Mouse (Mus musculus) liver, embryonic 11.5 days (tissue): ENCODE results near the gene Kctd7. TPM values are rescaled to one million over a fixed set of nuclear protein-coding genes. Genes with fewer than 3 reads are reported as not detected.
A peak's percentile ranks its signal among the peaks of the same experiment; 100 is the strongest.

Experiments
- ATAC-seq: fragments of 200-750 bp; cut with Nextera tagmentation; replicated peaks from 2 replicates; pipeline ENCODE4 v1.8.0; 2017; ENCODE audit warnings: moderate number of reproducible peaks, mild to moderate bottlenecking, moderate TSS enrichment, moderate library complexity; ENCODE audit not compliant: low FRiP score
- DNase-seq: peaks from one replicate; pipeline ENCODE4 v3.0.0-alpha.2; 2017; ENCODE audit warnings: low spot score
- H3K27ac ChIP-seq: fragments of 300-500 bp; sonication (generic); 2 replicates; pipeline ENCODE4 v1.5.1; 2014; ENCODE audit warnings: mild to moderate bottlenecking, low read depth, low read length, control low read depth
- H3K27me3 ChIP-seq: fragments of 300-500 bp; sonication (generic); replicated peaks from 2 replicates; pipeline ENCODE4 v1.6.1; 2014; ENCODE audit warnings: low read length, mixed read lengths; ENCODE audit not compliant: control insufficient read depth, insufficient read depth
- H3K36me3 ChIP-seq: fragments of 300-500 bp; sonication (generic); 2 replicates; pipeline ENCODE4 v1.6.1; 2014; ENCODE audit warnings: mild to moderate bottlenecking, low read length, moderate library complexity, mixed read lengths; ENCODE audit not compliant: control insufficient read depth, insufficient read depth
- H3K4me1 ChIP-seq: fragments of 300-500 bp; sonication (generic); replicated peaks from 2 replicates; pipeline ENCODE4 v1.6.1; 2014; ENCODE audit warnings: low read length, mixed read lengths; ENCODE audit not compliant: control insufficient read depth, insufficient read depth
- H3K4me2 ChIP-seq: fragments of 300-500 bp; sonication (generic); 2 replicates; pipeline ENCODE4 v1.6.1; 2014; ENCODE audit warnings: mild to moderate bottlenecking, control low read depth, moderate library complexity
- H3K4me3 ChIP-seq: fragments of 300-500 bp; sonication (generic); 2 replicates; pipeline ENCODE4 v1.5.1; 2014; ENCODE audit warnings: low read depth, low read length, control low read depth
- H3K9ac ChIP-seq: fragments of 300-500 bp; sonication (generic); 2 replicates; pipeline ENCODE4 v1.6.1; 2014; ENCODE audit warnings: low read depth, low read length, control low read depth
- H3K9me3 ChIP-seq: fragments of 300-500 bp; sonication (generic); 2 replicates; pipeline ENCODE4 v1.6.1; 2016; ENCODE audit warnings: low read length, inconsistent platforms, mixed read lengths; ENCODE audit not compliant: control insufficient read depth
- WGBS: fragments of 180-500 bp; shearing (Covaris S2); extraction: QIAGEN DNeasy Blood & Tissue Kit; methylation state at CpG from one replicate; pipeline ENCODE4 v1.1.7; 2014; 5-methylcytosine and 5-hydroxymethylcytosine counted together
- polyA plus RNA-seq: library from polyadenylated mRNA; unstranded; fragments of >200 nt; fragmentation: Nextera tagmentation; extraction: Ambion mirVana; gene quantifications from 2 replicates; pipeline ENCODE4 v1.2.1, GENCODE M21; 2014

Gene Kctd7
- polyA plus RNA-seq, 1 experiment from 2014 or later: 8.5 TPM

DNA sequence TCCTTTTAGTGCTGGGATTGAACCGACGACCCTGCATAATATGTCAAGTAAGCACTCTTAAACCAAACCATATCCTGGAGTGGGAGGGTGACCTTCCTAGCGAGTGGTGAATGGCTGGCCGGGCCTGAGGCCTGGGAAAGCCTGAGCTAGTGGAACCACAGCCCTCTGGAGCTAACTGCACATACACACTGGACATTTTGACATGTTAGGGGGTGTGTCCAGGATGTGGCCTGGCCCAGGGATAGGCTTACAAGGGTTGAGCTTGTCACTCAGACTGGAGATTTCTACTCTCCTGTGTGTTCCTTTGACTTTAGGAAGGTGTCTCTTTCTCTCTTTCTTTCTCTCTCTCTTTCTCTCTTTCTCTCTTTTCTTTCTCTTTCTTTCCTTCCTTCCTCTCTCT is 13.9 kb downstream of the Kctd7 start:
- Histone ChIP-seq H3K4me2 (no peak overlapping the region), H3K9me3 (no peaks in the 10 kb centered on the region), H3K4me3 (no peak overlapping the region), H3K9ac (no peak overlapping the region), H3K4me1 (no peaks in the 10 kb centered on the region), H3K27ac (no peak overlapping the region), H3K36me3 (peaks cover 3% of the 10 kb centered on the region; the same call in 1 of the 2 replicates), H3K27me3 (no peaks in the 10 kb centered on the region)
- 75% methylated on average over 4 of the region's 4 CpGs for whole genome bisulfite sequencing
- ATAC-seq (no peak), DNase-seq (no peak)

DNA sequence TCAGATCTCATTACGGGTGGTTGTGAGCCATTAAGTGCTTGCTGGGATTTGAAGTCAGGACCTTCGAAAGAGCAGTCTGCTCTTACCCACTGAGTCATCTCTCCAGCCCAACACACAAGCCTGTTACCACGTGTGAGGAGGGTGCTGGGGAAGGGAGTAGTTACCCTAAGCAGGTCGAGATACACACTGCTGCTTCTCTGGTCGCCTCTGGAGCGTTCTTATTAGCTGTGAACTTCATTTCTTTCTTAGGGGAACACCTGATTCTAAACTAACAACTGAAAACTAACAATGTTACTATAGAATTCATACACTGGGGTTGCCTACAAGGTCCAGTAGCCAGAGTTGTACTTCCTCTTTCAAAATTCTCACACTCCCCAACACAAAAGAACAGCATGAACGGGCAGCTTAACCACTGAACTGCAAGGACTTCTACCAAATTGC is 15.1 kb downstream of the Kctd7 start:
- no peak overlapping the region for H3K27ac ChIP-seq
- no peak overlapping the region for H3K9ac ChIP-seq
- H3K4me3 ChIP-seq: no peak overlapping the region
- H3K36me3 ChIP-seq: peaks cover 3% of the 10 kb centered on the region; the same call in 1 of the 2 replicates
- H3K9me3 ChIP-seq: no peaks in the 10 kb centered on the region
- DNase-seq (no peak), ATAC-seq (no peak)
- H3K4me1 ChIP-seq: no peaks in the 10 kb centered on the region; the same call in 1 of the 2 replicates
- H3K27me3 ChIP-seq: no peaks in the 10 kb centered on the region
- H3K4me2 ChIP-seq: no peak overlapping the region
- 59% methylated on average over 7 of the region's 7 CpGs for whole genome bisulfite sequencing

DNA sequence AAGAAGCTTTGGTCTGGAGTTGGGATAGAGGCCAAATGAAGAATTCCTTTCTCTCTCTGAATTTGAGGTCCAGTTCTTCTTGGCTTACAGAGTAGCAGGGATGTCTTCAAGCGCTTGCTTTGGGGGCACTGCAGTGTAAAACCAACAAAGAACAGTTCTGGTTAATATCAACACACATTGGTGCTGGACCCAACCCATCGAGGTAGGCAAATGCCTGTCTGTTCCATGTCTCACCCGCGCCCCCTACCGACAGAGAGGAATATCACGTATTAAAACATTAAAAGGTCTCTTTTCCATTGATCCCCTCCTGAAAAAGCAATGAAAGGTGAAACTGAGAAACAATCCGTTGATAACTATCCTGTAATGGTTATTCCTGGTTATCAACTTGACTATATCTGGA is 19.0 kb downstream of the Kctd7 start:
- H3K36me3 ChIP-seq: no peaks in the 10 kb centered on the region
- H3K9me3 ChIP-seq: no peaks in the 10 kb centered on the region
- peaks cover 4% of the 10 kb centered on the region; the same call in 1 of the 2 replicates for H3K4me1 ChIP-seq
- no peak overlapping the region for H3K4me2 ChIP-seq
- no peaks in the 10 kb centered on the region for H3K27me3 ChIP-seq
- H3K27ac ChIP-seq: no peak overlapping the region
- 3% methylated on average over 7 of the region's 7 CpGs for WGBS
- peak; percentile 59 for DNase-seq
- peak; percentile 60 for ATAC-seq
- H3K9ac ChIP-seq: no peak overlapping the region
- no peak overlapping the region for H3K4me3 ChIP-seq

DNA sequence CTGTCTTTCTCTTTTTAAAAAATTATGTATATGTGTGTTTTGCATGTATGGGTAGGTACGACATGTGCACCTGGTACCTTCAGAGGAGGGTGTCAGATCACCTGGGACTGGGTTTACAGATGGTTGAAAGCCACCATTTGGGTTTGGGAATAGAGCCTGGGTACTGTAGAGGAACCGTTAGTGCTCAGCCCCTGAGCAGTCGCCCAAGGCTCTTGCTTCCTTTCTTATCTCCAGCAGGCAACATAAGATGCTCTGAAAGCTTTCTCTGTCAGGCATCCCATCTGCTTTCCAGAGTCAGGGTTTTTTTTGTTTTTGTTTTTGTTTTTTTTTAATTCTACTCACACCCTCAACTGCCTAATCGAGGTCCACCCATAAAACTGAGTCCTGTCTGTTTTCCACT is 20.6 kb downstream of the Kctd7 start:
- Histone ChIP-seq H3K4me3 (no peak overlapping the region), H3K9ac (no peak overlapping the region), H3K9me3 (no peaks in the 10 kb centered on the region), H3K27ac (no peak overlapping the region), H3K4me2 (no peak overlapping the region), H3K27me3 (no peaks in the 10 kb centered on the region), H3K36me3 (no peaks in the 10 kb centered on the region), H3K4me1 (peaks cover 10% of the 10 kb centered on the region)
- ATAC-seq (peak; percentile 60; the same call in 1 of the 2 replicates), DNase-seq (no peak)
- WGBS: 63% methylated on average over 4 of the region's 4 CpGs

DNA sequence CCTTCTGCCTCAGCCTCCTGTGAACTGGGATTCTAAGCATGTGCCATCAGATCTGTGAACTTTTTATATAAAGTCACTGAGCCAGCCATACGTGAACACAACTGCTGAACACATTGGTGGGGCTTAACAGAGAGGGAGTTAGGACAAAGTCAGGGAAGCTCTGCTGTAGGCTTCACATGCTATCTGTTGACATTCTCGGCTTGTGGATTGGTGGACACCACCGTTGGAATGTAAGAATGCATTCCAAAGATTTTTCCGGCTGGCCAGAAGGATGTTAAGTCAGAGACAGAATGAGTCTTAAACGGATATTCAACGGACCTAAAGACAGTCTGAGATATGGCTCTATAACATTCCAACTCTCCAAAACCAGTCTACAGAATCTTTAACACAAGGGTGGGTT is 24.4 kb downstream of the Kctd7 start:
- Histone ChIP-seq H3K27ac (no peak overlapping the region), H3K4me3 (no peak overlapping the region), H3K4me2 (no peak overlapping the region), H3K9me3 (no peaks in the 10 kb centered on the region), H3K9ac (no peak overlapping the region), H3K4me1 (peaks cover 33% of the 10 kb centered on the region), H3K27me3 (no peaks in the 10 kb centered on the region), H3K36me3 (no peaks in the 10 kb centered on the region)
- no peak for ATAC-seq
- no peak for DNase-seq
- WGBS: 73% methylated on average over 6 of the region's 6 CpGs

DNA sequence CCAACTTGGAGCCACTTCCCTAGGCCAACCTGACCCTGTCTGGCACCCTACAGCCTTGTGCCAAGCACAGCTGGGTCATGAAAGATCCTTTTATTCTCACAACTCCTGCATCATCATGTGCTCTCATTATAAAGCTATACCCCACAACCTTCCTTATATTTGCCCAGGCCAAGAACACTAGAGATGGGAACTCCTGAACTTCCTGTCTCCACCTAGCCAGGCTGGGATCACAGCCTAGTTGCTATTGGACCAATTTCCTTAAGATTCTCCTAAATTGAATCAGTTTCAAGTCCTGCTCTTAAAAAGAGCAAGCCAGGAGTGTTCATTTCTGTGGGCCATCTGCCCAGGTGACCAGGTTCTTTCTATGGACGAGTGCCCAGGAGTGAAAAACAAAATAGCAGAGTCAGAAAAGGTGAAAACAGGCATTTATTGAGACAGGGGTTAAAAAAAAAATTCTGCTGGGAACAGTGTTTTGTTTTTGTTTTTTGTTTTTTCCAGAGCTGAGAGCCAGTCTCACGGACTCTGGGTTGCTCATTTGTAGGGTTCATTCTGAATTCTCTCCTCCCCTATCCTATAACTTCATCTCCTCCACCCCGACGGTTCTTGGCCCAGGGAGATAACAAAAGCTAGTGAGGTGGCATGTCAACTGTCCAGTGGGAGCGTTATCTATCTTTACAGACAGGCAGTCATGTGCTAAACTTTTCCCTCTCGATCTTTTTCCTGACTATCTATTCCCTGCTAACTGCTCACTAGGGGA is 26.2 kb downstream of the Kctd7 start:
- Histone ChIP-seq H3K9me3 (no peaks in the 10 kb centered on the region), H3K4me1 (peaks cover 36% of the 10 kb centered on the region), H3K27me3 (no peaks in the 10 kb centered on the region), H3K9ac (peak overlapping the region; percentile 90), H3K4me3 (peak overlapping the region; percentile 89), H3K27ac (peak overlapping the region; percentile 100), H3K4me2 (peak overlapping the region; percentile 79), H3K36me3 (no peaks in the 10 kb centered on the region)
- WGBS: 7% methylated on average over 6 of the region's 6 CpGs
- ATAC-seq: peak; percentile 85
- no peak for DNase-seq

DNA sequence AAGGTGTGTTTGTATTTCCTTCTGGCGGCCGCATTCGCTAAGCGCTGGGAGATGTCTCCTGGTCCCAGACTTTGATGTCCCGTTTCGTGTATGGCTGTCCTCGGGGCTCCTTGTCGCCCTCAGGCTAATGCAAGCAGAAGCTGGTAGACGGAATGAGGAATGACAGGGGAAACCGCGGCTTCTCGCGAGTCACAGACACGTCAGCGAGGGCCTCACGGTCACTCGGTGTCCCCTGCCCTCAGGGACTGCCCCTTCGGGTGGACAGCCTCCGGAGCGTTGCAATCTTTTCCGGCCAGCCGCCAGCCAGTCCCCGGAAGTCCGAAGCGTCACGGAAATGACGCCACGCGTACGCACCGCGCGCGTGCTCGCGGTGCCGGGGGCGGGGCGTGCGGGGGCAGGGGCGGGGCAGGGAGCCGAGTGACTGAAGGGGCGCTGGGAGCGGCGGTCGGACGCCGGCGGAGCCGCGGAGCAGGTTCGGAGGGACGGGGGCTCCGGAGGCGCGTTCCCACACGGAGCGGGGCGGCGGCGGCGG is 26.8 kb downstream of the Kctd7 start, which contains the start of gene Rabgef1:
TSS of gene Rabgef1 (plus strand) at position 376 of the 532 bp plus-strand sequence.
- Histone ChIP-seq H3K9me3 (no peaks in the 10 kb centered on the region), H3K27me3 (no peaks in the 10 kb centered on the region), H3K4me2 (peak within 1 kb of the TSS; percentile 79), H3K9ac (peak within 1 kb of the TSS; percentile 90), H3K4me1 (peaks cover 36% of the 10 kb centered on the region), H3K4me3 (peak within 1 kb of the TSS; percentile 89), H3K36me3 (peaks cover 2% of the 10 kb centered on the region; the same call in 1 of the 2 replicates), H3K27ac (peak within 1 kb of the TSS; percentile 100)
- DNase-seq: peak; percentile 96
- peak; percentile 89 for ATAC-seq
- WGBS: under 1% methylated on average over 62 of the region's 62 CpGs

DNA sequence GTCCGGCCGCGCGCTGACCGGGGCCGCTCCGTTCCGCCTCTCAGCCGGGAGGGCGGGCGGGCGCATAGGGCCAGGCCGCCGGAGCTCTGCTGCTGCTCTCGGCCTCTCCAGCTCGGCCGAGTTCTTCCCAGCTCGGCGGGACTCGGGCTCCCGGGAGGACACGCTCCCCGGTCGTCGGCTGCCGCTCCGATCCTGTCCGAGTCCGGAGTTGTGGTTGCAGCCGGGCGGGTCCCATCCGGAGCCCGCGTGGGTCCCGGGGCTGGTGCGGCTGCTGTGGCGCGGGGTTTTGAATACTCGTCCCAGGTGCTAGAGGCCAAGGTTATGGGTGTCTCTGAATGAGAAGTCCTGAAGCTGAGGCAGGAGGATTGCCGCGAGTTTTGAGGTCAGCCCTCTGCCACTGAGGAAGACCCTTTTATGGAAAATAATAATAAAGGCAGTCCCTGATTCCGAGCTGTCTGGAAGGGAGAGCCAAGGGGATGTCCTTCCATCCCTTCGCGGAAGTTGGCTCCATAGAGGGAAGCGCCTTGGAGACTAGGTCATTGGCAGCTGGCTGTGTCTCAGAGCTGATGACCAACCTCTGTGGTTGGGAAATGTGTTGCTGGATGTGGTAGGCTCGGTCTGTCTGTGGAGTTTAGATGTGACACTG is 27.4 kb downstream of the Kctd7 start:
- Histone ChIP-seq H3K36me3 (peaks cover 2% of the 10 kb centered on the region; the same call in 1 of the 2 replicates), H3K27ac (peak overlapping the region; percentile 100), H3K4me2 (peak overlapping the region; percentile 79), H3K9me3 (no peaks in the 10 kb centered on the region), H3K27me3 (no peaks in the 10 kb centered on the region), H3K4me3 (peak overlapping the region; percentile 89), H3K4me1 (peaks cover 36% of the 10 kb centered on the region), H3K9ac (peak overlapping the region; percentile 90)
- DNase-seq (no peak), ATAC-seq (no peak; the same call in none of the 2 replicates)
- 2% methylated on average over 46 of the region's 46 CpGs for WGBS
